ENCODE assay signal across 20 mouse cellular contexts in the genomic region with DNA sequence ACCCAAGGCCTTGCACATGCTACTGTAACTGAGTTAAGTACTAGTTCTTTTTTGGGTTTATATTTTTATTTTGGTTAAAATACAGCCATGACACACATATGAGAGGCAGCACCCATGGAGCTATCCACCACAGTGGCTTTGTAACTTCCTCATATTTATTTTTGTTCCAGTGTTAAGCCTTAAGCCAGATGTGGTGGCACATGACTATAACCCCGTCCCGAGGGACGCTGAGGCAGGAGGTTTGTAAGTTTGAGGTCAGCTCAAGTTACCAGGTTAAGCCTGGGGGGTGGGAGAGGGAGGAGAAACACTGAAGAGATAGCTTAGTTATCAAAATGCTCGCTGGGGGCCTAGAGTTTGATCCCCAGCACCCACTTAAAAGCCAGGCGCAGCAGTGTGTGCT. TPM values are rescaled to one million over a fixed set of nuclear protein-coding genes. Genes with fewer than 3 reads are reported as not detected.
A peak's percentile ranks its signal among the peaks of the same experiment; 100 is the strongest.
DNase-seq lines count a peak whose midpoint lies in the region; ATAC-seq and TF ChIP-seq lines count a peak whose summit lies in the region.
"Had no signal": no experiment of that assay in that cellular context is flagged by ENCODE, and none has a peak within 500 bp of the region (broad histone marks: within the 10 kb centered on the region; RNA-seq: fewer than 3 reads in every experiment).

No protein-coding gene starts in this region.

- no peak for TF ChIP-seq CTCF in liver, postnatal 0 days (IDR thresholded peaks at IDR 0.05; ENCODE audit: low read depth)
- TF ChIP-seq CTCF in spleen, adult 2 months (IDR thresholded peaks at IDR 0.05; ENCODE audit: extremely low read depth, insufficient read depth, insufficient read length, insufficient replicate concordance) = no peak

- DNase-seq in liver, postnatal 0 days = peak; percentile 45
- DNase-seq in NIH3T3 (ENCODE audit: low read depth) = peak; percentile 50
- peak; percentile 69 to 91 for DNase-seq in spleen, adult 2 months (ENCODE audit: low read depth in 1 of 2, low spot score in 2 of 2)
- no peak for DNase-seq in right cerebral cortex, adult 18-20 months
- DNase-seq in right cerebral cortex, adult 2 months (ENCODE audit: low spot score in 2 of 2) = no peak
- DNase-seq: adrenal gland, adult 2 months; cerebellum, adult 9-11 months; embryo, embryonic 11 days; gastrocnemius, postnatal 10 days; heart, postnatal 14 days; kidney, adult 9 months; thymus, postnatal 25 days had no signal

- peak; percentile 26 for ATAC-seq in liver, postnatal 0 days
- ATAC-seq in liver, embryonic 12.5 days = no peak
- ATAC-seq in hindbrain, embryonic 16.5 days = no peak
- ATAC-seq: forebrain, embryonic 15.5 days had no signal

- H3K79me2 ChIP-seq in macrophage (ENCODE audit: inconsistent target) = no peaks in the 10 kb centered on the region; the same call in 1 of the 2 replicates

- no peak for TF ChIP-seq EP300 in liver, postnatal 0 days (IDR thresholded peaks at IDR 0.05; ENCODE audit: low read depth)

- peaks cover 30% of the 10 kb centered on the region for H3K4me1 ChIP-seq in liver, postnatal 0 days (ENCODE audit: insufficient read depth)
- peaks cover 37% of the 10 kb centered on the region for H3K4me1 ChIP-seq in liver, embryonic 12.5 days
- H3K4me1 ChIP-seq in spleen, adult 2 months (ENCODE audit: control insufficient read depth, insufficient read depth, insufficient read length) = peaks cover 33% of the 10 kb centered on the region; the same call in 1 of the 2 replicates
- no peaks in the 10 kb centered on the region; the same call in 1 of the 2 replicates for H3K4me1 ChIP-seq in hindbrain, embryonic 16.5 days (ENCODE audit: control insufficient read depth, insufficient read depth, low read depth, low read length)
- H3K4me1 ChIP-seq: forebrain, embryonic 15.5 days had no signal

- H3K27me3 ChIP-seq in liver, postnatal 0 days (ENCODE audit: insufficient read depth, low read length) = no peaks in the 10 kb centered on the region
- no peaks in the 10 kb centered on the region for H3K27me3 ChIP-seq in liver, embryonic 12.5 days (replicated peaks)
- H3K27me3 ChIP-seq in spleen, adult 2 months (ENCODE audit: control insufficient read depth, insufficient read depth, low read length) = no peaks in the 10 kb centered on the region
- H3K27me3 ChIP-seq in hindbrain, embryonic 16.5 days (replicated peaks; ENCODE audit: control insufficient read depth, insufficient read depth, low read length) = no peaks in the 10 kb centered on the region
- H3K27me3 ChIP-seq: forebrain, embryonic 15.5 days; limb, embryonic 15.5 days; lung, embryonic 15.5 days had no signal

- no peak overlapping the region for H3K9ac ChIP-seq in liver, postnatal 0 days (replicated peaks)
- no peak overlapping the region for H3K9ac ChIP-seq in liver, embryonic 12.5 days
- H3K9ac ChIP-seq in hindbrain, embryonic 16.5 days (ENCODE audit: low read depth, low read length) = no peak overlapping the region
- H3K9ac ChIP-seq: forebrain, embryonic 15.5 days; limb, embryonic 15.5 days; lung, embryonic 15.5 days had no signal

- no peak overlapping the region for H3K4me2 ChIP-seq in liver, postnatal 0 days (ENCODE audit: low read depth, low read length)
- no peak overlapping the region for H3K4me2 ChIP-seq in liver, embryonic 12.5 days
- H3K4me2 ChIP-seq in hindbrain, embryonic 16.5 days (ENCODE audit: low read length) = no peak overlapping the region
- H3K4me2 ChIP-seq: forebrain, embryonic 15.5 days; limb, embryonic 15.5 days; lung, embryonic 15.5 days; midbrain, embryonic 11.5 days had no signal

- no peak overlapping the region for H3K4me3 ChIP-seq in liver, postnatal 0 days (ENCODE audit: low read depth, low read length)
- no peak overlapping the region for H3K4me3 ChIP-seq in liver, embryonic 12.5 days
- H3K4me3 ChIP-seq in macrophage (ENCODE audit: inconsistent target) = no peak overlapping the region
- no peak overlapping the region for H3K4me3 ChIP-seq in spleen, adult 2 months (ENCODE audit: extremely low read depth, insufficient read depth, insufficient read length)
- no peak overlapping the region for H3K4me3 ChIP-seq in hindbrain, embryonic 16.5 days (ENCODE audit: low read length)
- H3K4me3 ChIP-seq: forebrain, embryonic 15.5 days; limb, embryonic 15.5 days; lung, embryonic 15.5 days had no signal

- WGBS in liver, postnatal 0 days (ENCODE audit: insufficient replicate concordance) = 43% methylated on average over 5 of the region's 5 CpGs
- 45% methylated on average over 5 of the region's 5 CpGs for WGBS in liver, embryonic 12.5 days (ENCODE audit: insufficient replicate concordance)
- 28% methylated on average over 5 of the region's 5 CpGs for WGBS in macrophage (ENCODE audit: missing documents)
- WGBS in spleen, adult 2 months = 30% methylated on average over 5 of the region's 5 CpGs
- WGBS in hindbrain, embryonic 16.5 days = 74% methylated on average over 5 of the region's 5 CpGs

- H3K9me3 ChIP-seq in liver, postnatal 0 days (ENCODE audit: low read length) = no peaks in the 10 kb centered on the region
- H3K9me3 ChIP-seq in liver, embryonic 12.5 days (replicated peaks) = no peaks in the 10 kb centered on the region
- no peaks in the 10 kb centered on the region for H3K9me3 ChIP-seq in hindbrain, embryonic 16.5 days (ENCODE audit: control insufficient read depth, low read length)
- H3K9me3 ChIP-seq: forebrain, embryonic 15.5 days; limb, embryonic 15.5 days; lung, embryonic 15.5 days had no signal

- H3K36me3 ChIP-seq in liver, postnatal 0 days (replicated peaks; ENCODE audit: insufficient read depth, low read length) = no peaks in the 10 kb centered on the region
- H3K36me3 ChIP-seq in liver, embryonic 12.5 days = no peaks in the 10 kb centered on the region
- H3K36me3 ChIP-seq in macrophage (ENCODE audit: inconsistent target) = no peaks in the 10 kb centered on the region
- H3K36me3 ChIP-seq in spleen, adult 2 months (ENCODE audit: control insufficient read depth, insufficient read depth, low read length) = no peaks in the 10 kb centered on the region
- H3K36me3 ChIP-seq in hindbrain, embryonic 16.5 days (ENCODE audit: control insufficient read depth, insufficient read depth, low read length) = no peaks in the 10 kb centered on the region
- H3K36me3 ChIP-seq: forebrain, embryonic 15.5 days; limb, embryonic 15.5 days; lung, embryonic 15.5 days had no signal

- peak overlapping the region; percentile 36 for H3K27ac ChIP-seq in liver, postnatal 0 days (ENCODE audit: low read depth)
- H3K27ac ChIP-seq in liver, embryonic 12.5 days = no peak overlapping the region
- peak overlapping the region; percentile 97 for H3K27ac ChIP-seq in macrophage
- H3K27ac ChIP-seq in spleen, adult 2 months (ENCODE audit: insufficient read depth, low read length) = peak overlapping the region; percentile 83
- H3K27ac ChIP-seq in hindbrain, embryonic 16.5 days (ENCODE audit: low read depth, low read length) = no peak overlapping the region
- H3K27ac ChIP-seq: forebrain, embryonic 15.5 days; limb, embryonic 15.5 days; lung, embryonic 15.5 days; stomach, postnatal 0 days had no signal

- no peak for TF ChIP-seq POLR2A in spleen, adult 2 months (IDR thresholded peaks at IDR 0.05; ENCODE audit: low read depth, low read length)

RNA-seq across cellular contexts. Expression of gene Incenp, which starts 37.2 kb away (rescaled TPM):
- 39.9 and 43.4 TPM in 2 replicates for polyA plus RNA-seq in liver, postnatal 0 days (2015; fragmentation: Nextera tagmentation; extraction: Ambion mirVana)
- 157 and 159 TPM in 2 replicates for polyA plus RNA-seq in liver, embryonic 12.5 days (2016; fragmentation: Nextera tagmentation; extraction: Ambion mirVana)
- total RNA-seq in macrophage (2018; cell fraction: chromatin; rRNA removed) = 100 to 1,000 TPM in 13 of 26 experiments, 10 to 100 TPM in 13; 11.0 to 260 (median 108) TPM
- 10 to 100 TPM; 14.9 to 49.5 (median 37.8) TPM for total RNA-seq in macrophage (2018; cell fraction: cytosol; rRNA removed)
- 100 to 1,000 TPM in 2 of 26 experiments, 10 to 100 TPM in 24; 19.3 to 115 (median 57.5) TPM for total RNA-seq in macrophage (2018; cell fraction: nucleus; rRNA removed)
- polyA plus RNA-seq in macrophage (2018) = 37.8 to 67.1 TPM (median 51.1 TPM) in 3 replicates
- polyA plus RNA-seq in spleen, adult 2 months (2012; rRNA removed) = 17.2 and 18.8 TPM in 2 replicates
- polyA plus RNA-seq in hindbrain, embryonic 16.5 days (2015; fragmentation: Nextera tagmentation; extraction: Ambion mirVana) = 26.0 and 30.4 TPM in 2 replicates

RNA-seq across cellular contexts. Expression of gene Fth1, which starts 43.8 kb away (rescaled TPM):
- 4,793 and 5,083 TPM in 2 replicates for polyA plus RNA-seq in liver, postnatal 0 days (2015; fragmentation: Nextera tagmentation; extraction: Ambion mirVana)
- 5,199 and 5,262 TPM in 2 replicates for polyA plus RNA-seq in liver, embryonic 12.5 days (2016; fragmentation: Nextera tagmentation; extraction: Ambion mirVana)
- 1,000 to 10,000 TPM in 25 of 26 experiments, 100 to 1,000 TPM in 1; 839 to 4,643 (median 2,612) TPM for total RNA-seq in macrophage (2018; cell fraction: chromatin; rRNA removed)
- total RNA-seq in macrophage (2018; cell fraction: cytosol; rRNA removed) = over 10,000 TPM; 27,371 to 77,320 (median 43,339) TPM
- total RNA-seq in macrophage (2018; cell fraction: nucleus; rRNA removed) = over 10,000 TPM in 4 of 26 experiments, 1,000 to 10,000 TPM in 22; 2,155 to 11,196 (median 6,502) TPM
- 25,011 to 42,260 TPM (median 38,400 TPM) in 3 replicates for polyA plus RNA-seq in macrophage (2018)
- 3,609 and 4,045 TPM in 2 replicates for polyA plus RNA-seq in spleen, adult 2 months (2012; rRNA removed)
- polyA plus RNA-seq in hindbrain, embryonic 16.5 days (2015; fragmentation: Nextera tagmentation; extraction: Ambion mirVana) = 1,751 and 1,961 TPM in 2 replicates

Comparison
In these comparisons a context has a peak if more than half of its experiments do, and no peak if none do; other contexts are left out.
1. H3K27ac ChIP-seq: peak in liver, postnatal 0 days (single experiment), macrophage (single experiment) and spleen, adult 2 months (single experiment); none in liver, embryonic 12.5 days (single experiment) and hindbrain, embryonic 16.5 days (single experiment).
2. DNase-seq: peak in liver, postnatal 0 days (single experiment), NIH3T3 (single experiment) and spleen, adult 2 months (2 of 2); none in right cerebral cortex, adult 18-20 months (single experiment) and right cerebral cortex, adult 2 months (0 of 2).